Mouse (Mus musculus) bone marrow macrophage, adult 2 months (primary cell): ENCODE results near the gene Gns. TPM values are rescaled to one million over a fixed set of nuclear protein-coding genes. Genes with fewer than 3 reads are reported as not detected.

ENCODE experiments used
- H3K27ac ChIP-seq: 2 replicates; pipeline ENCODE4 v1.5.1; 2012; ENCODE audit warnings: low read depth, low read length; ENCODE audit not compliant: insufficient read depth
- H3K4me1 ChIP-seq: 2 replicates; pipeline ENCODE4 v1.6.1; 2012; ENCODE audit warnings: low read length; ENCODE audit not compliant: control insufficient read depth, insufficient read depth
- H3K4me3 ChIP-seq: 2 replicates; pipeline ENCODE4 v1.5.1; 2012; ENCODE audit warnings: mild to moderate bottlenecking, low read length, moderate library complexity; ENCODE audit not compliant: insufficient read depth
- CTCF ChIP-seq: IDR thresholded peaks from 2 replicates; pipeline ENCODE4 v1.5.1; 2012; ENCODE audit warnings: low read depth, mild to moderate bottlenecking, low read length, moderate library complexity
- POLR2A ChIP-seq: IDR thresholded peaks from 2 replicates; pipeline ENCODE4 v1.6.1; 2012; ENCODE audit warnings: mild to moderate bottlenecking, low read depth, low read length, borderline replicate concordance
- polyA plus RNA-seq: library from polyadenylated mRNA; stranded (reverse); fragments of >200 nt; gene quantifications from 2 replicates; pipeline ENCODE4 v1.2.4, GENCODE M21; 2012; ENCODE audit not compliant: missing spikeins, insufficient read depth, insufficient read length

Gene Gns
- polyA plus RNA-seq, 1 experiment = 313 TPM

DNA sequence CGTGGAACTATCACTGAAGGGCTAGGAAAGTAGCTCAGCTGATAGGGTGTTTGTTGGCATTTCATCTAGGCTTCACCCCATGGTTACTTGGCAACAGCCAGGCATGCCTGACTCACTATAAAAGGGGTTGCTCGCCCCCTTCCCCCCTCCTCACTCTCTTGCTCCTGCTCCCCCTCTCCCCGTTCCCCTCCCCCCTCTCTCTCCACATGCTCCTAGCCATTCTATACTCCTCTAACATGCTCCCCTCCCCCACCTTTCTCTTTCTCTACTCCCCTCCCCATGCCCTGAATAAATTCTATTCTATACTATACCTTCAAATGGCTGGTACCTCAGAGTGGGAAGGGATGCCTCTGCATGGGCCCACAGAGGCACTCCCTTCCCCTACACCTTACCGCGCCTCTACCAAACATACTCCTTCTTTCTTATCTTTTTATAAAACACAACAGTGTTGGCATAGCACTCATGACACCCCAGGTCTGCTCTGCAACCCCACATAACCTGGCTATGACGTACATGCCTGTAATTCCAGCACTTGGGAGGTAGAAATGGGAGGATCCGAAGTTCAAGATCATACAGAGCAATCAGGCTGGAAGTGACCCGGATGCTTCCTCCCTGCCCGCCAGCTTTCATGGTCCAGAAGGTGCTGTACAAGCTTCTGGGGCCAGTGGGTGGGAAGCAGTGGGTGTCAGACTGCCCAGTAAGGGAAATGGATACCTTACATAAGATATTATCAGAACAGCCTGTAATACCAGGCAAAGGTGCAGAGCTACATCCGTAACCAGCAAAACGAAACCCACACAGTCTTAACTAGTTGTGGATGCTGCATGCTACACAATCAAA, 23.9 kb upstream of the Gns start:
- Histone ChIP-seq H3K4me3 (no peak overlapping the region), H3K4me1 (peaks cover 3% of the 10 kb centered on the region; the same call in 1 of the 2 replicates), H3K27ac (no peak overlapping the region)
- TF ChIP-seq POLR2A (no peak), CTCF (no peak)

DNA sequence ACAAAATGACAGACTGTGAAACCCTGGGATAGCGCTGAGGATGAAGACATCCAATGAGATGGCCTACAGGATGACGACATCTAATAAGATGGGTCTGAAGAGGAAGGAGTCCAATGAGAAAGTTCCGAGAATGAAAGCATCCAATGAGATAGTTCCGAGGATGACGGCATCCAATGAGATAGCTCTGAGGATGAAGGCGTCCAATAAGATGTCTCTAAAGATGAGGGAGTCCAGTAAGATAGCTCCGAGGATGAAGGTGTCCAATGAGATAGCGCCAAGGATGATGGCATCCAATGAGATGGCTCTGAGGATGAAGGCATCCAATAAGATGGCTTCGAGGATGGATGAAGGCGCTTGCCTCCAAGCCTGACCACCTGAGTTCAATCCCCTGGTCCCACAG, 22.6 kb upstream of the Gns start:
- peaks cover 3% of the 10 kb centered on the region; the same call in 1 of the 2 replicates for H3K4me1 ChIP-seq
- no peak overlapping the region for H3K27ac ChIP-seq
- H3K4me3 ChIP-seq = no peak overlapping the region
- TF ChIP-seq POLR2A (no peak), CTCF (no peak)

DNA sequence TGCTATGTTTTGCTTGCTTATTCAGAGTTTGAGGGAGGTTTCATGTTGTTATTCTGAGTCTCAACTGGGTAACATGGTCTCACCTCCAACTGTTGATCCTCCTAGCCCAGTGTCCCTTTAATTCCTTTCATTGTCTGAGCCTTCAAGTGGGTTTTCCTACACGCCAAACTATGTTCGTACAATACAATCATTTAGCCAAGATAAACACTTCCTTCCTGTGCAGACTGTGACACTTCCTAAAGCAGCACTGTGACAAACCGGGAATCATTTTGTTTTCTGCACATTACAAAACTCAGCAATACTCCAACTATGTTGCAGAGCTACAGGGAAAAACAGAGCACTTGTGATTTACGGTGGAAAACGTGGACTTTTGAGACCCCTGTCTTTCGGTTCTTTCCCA, 21.0 kb upstream of the Gns start:
- H3K4me3 ChIP-seq = no peak overlapping the region
- H3K27ac ChIP-seq = no peak overlapping the region
- peaks cover 3% of the 10 kb centered on the region; the same call in 1 of the 2 replicates for H3K4me1 ChIP-seq
- TF ChIP-seq CTCF (no peak), POLR2A (no peak)

DNA sequence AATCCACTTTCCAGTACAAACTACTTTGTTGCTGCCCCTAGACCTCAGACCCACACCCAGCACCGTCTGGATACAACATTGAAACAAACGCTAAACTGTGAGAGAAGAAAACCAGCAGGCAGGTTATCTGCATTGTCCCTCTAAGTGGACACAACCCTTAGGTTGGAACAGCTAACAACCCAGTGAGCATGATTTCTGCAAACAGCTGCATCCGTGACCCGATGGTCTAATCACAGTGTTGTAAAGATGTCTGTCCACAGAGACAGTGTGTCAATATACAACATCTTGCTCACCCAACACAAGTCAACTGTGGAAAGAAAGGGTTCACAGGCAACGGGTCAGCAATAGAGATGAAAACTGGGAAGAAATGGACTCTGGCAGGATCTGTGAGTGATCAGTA, 15.6 kb upstream of the Gns start:
- Histone ChIP-seq H3K27ac (no peak overlapping the region), H3K4me3 (no peak overlapping the region), H3K4me1 (no peaks in the 10 kb centered on the region)
- no peak for TF ChIP-seq CTCF
- TF ChIP-seq POLR2A = no peak

DNA sequence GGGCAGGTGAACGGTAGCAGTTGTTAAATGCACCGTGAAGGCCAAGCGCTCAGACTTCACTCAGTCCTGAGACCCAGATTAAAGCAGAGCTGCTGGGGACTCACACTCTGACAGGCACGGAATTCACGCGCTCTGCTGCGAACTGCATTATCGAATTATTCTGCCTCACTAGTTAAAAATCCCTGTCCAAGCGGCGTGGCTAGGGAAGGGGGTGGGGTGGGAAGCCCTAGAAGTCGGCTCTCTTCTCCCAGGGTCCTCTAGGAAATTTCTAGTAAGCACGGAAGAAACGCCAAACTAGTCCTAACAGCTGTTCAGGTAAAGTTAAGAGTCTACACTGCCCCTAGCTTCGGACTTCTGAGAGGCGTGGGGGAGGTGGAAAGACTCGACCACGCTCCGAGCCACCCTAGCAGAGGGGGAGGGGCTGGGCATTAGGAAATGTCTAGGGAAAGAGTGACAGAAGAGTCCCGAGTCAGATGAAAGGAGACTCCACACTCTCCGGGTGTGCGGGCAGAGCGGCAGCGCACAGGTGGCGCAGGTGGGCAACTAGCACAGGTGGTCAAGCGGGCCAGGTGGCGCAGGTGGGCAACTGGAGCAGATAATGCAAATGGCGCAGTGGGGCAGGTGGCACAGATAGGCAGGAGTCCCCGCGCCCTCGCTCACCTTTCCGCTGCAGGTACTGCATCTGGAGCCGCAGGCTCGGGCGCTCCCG, 14.4 kb upstream of the Gns start:
- no peak overlapping the region for H3K27ac ChIP-seq
- TF ChIP-seq POLR2A (no peak), CTCF (no peak)
- H3K4me1 ChIP-seq = no peaks in the 10 kb centered on the region
- H3K4me3 ChIP-seq = peak overlapping the region; percentile 82

DNA sequence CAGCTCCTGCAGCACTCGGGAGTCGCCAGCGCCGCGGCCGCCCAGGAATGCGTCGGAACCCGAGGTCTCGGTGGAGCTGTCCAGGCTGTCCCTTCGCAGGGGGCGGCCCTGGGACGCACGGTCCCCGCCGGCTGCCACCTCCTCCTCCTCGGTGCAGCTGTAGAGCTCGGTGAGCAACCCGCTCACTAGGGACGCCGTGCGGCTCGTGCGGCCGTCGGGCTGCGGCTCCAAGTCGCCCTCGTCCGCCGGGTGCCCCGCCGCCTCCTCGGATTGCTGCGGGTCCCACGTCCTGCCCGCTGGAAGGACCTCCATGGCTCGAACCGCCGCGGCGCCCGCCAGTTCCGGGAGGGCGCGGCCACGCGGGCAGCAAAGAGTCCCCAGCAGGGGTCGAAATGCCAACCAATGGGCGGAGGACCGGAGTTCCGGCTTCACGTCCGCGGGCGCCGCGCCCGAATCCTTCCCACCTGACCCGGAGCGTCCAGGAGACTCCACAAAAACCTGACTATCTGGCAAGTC, 13.8 kb upstream of the Gns start, which contains the start of gene Tbc1d30:
Gene Tbc1d30 (minus strand): TSS at position 213 of the 516 bp plus-strand sequence.
- TF ChIP-seq POLR2A = no peak
- no peak for TF ChIP-seq CTCF
- Histone ChIP-seq H3K4me1 (no peaks in the 10 kb centered on the region), H3K4me3 (peak within 1 kb of the TSS; percentile 82), H3K27ac (no peak within 1 kb of the TSS)

DNA sequence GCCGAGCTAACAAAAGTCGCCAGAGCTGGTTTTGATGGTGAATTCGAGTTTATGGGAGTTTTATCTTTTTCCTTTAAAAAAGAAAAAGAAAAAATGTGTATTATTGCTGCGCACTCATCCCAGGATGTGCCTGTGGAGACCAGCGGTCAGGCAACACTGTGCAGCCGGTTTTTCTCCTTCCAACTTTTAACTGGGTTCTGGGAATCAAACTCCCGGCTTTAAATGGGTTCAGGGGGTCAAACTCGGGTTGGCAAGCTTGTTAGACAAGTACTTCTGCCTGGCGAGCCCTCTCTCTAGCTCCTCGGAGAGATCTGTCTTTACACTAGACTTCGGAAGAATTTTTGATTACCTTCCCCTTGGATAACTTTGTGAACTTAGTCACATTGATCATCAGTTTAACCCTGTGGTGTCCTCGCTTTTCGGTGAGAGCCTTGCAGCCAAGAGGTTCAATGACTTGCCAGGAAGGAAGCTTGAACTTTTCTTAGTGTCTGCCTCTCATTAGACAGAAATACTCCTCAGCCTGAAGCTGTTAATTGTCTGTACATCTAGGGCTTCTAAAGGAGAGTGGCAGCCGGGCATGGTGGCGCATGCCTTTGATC, 13.1 kb upstream of the Gns start:
- no peak for TF ChIP-seq POLR2A
- no peak for TF ChIP-seq CTCF
- H3K4me3 ChIP-seq = peak overlapping the region; percentile 82
- H3K4me1 ChIP-seq = no peaks in the 10 kb centered on the region
- no peak overlapping the region for H3K27ac ChIP-seq

DNA sequence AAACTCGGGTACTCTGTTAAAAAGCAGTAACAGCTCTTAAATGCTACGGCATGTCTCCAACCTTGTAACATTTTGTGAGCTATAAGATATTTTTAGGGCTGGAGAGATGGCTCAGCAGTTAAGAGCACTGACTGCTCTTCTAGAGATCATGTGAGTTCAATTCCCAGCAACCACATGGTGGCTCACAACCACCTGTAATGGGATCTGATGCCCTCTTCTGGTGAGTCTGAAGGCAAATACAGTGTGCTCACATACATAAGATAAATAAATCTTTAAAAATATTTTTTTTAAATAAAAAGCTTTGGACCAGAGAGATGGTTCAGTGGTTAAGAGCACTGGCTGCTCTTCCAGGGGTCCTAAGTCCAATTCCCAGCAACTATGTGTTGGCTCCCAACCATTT, 4.5 kb upstream of the Gns start:
- TF ChIP-seq CTCF (no peak), POLR2A (no peak)
- Histone ChIP-seq H3K4me1 (peaks cover 4% of the 10 kb centered on the region), H3K27ac (no peak overlapping the region)

DNA sequence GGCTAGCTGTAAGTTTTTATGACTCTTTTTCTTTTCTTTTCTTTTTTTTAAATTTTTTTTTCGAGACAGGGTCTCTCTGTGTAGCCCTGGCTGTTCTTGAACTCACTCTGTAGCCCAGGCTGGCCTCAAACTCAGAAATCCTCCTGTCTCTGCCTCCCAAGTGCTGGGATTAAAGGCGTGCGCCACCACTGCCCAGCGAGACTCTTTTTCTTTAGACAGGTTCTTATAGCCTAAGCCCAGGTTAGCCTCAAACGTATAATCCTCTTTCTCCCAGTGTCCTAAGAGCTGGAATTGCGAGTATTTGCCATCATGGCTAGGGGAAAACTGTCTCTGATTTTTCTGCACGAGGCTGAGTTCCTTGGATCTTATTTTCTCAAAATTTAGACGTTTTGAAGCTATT, 1.7 kb upstream of the Gns start:
- Histone ChIP-seq H3K4me3 (no peak overlapping the region), H3K4me1 (peaks cover 19% of the 10 kb centered on the region)
- TF ChIP-seq CTCF (no peak), POLR2A (no peak)

More for the DNA sequence above, 4.5 kb upstream of the Gns start:
- H3K4me3 ChIP-seq = no peak overlapping the region

DNA sequence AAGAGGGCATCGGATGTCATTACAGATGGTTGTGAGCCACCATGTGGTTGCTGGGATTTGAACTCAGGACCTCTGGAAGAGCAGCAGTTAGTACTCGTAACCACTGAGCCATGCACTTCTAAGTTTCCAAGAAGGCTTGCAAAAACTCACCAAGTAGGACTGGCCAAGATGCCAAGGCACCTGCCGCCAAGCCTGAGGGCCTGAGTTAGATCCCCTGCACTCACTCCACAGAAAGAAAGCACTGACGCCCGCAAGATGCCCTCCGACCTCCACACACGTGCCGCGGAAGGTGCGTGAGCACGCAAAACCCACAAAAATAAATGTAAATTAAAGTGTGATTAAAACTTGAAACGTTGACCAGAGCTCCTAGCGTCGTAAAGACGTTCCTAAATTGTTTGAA, 584 bp upstream of the Gns start:
- no peak for TF ChIP-seq CTCF
- TF ChIP-seq POLR2A = no peak
- Histone ChIP-seq H3K4me3 (peak overlapping the region; percentile 46), H3K27ac (no peak overlapping the region), H3K4me1 (peaks cover 28% of the 10 kb centered on the region)

More for the DNA sequence above, 1.7 kb upstream of the Gns start:
- H3K27ac ChIP-seq = no peak overlapping the region
